Mouse (Mus musculus) thymus, adult 2 months (tissue): ENCODE measurements around the gene Abhd5.

Experiments
- CTCF ChIP-seq: fragments of 200-500 bp; IDR thresholded peaks from 2 replicates; pipeline ENCODE4 v1.5.1; 2012; ENCODE audit warnings: mild to moderate bottlenecking, control low read depth, low read length, moderate library complexity, borderline replicate concordance; ENCODE audit not compliant: control insufficient read depth, poor library complexity, insufficient read depth; ENCODE audit errors: extremely low read depth
- POLR2A ChIP-seq: fragments of 200-500 bp; IDR thresholded peaks from 2 replicates; pipeline ENCODE4 v1.6.1; 2012; ENCODE audit warnings: mild to moderate bottlenecking, low read length, control low read depth, moderate library complexity; ENCODE audit not compliant: control insufficient read depth, poor library complexity, insufficient read depth; ENCODE audit errors: extremely low read depth

GRCm38 (mm10) chr9:122322356-122322755, 29.1 kb upstream of the Abhd5 start:
- TF ChIP-seq CTCF (no peak), POLR2A (no peak)
